Mouse (Mus musculus): ENCODE results near the gene Zfyve9. TPM values are rescaled to one million over a fixed set of nuclear protein-coding genes. Genes with fewer than 3 reads are reported as not detected.

The Zfyve9 gene
- polyA plus RNA-seq (2021): 17.6 TPM

GRCm38 (mm10) chr4:108780057-108780863, at the start of gene Zfyve9:
TSS of gene Zfyve9 (minus strand) at chr4:108780798.
- peak; percentile 92 for ATAC-seq
- no peak for DNase-seq (ENCODE audit: low read depth, low spot score)
- POLR2A ChIA-PET: interaction anchor here (0.6 kb wide), 1 partner anchor 441 kb away, joined by 4 read pairs; no protein-coding TSS in a partner anchor
- TF ChIP-seq CTCF (IDR thresholded peaks at IDR 0.05): peak; percentile 81
- CTCF ChIA-PET: interaction anchor here (1.3 to 1.9 kb wide), 3 partner anchors 13 to 84 kb away, joined by 4 to 5 read pairs (median 4); no protein-coding TSS in a partner anchor
- H3K27me3 ChIP-seq: no peaks in the 10 kb centered on the region
- in situ Hi-C loops (cut with MboI; ENCODE audit: low pct_unique_long_range_greater_than_20kb): no loop called here

GRCm38 (mm10) chr4:108826643-108827042, 46.0 kb upstream of the Zfyve9 start:
- in situ Hi-C loops (cut with MboI; ENCODE audit: low pct_unique_long_range_greater_than_20kb): no loop called here
- no peaks in the 10 kb centered on the region for H3K27me3 ChIP-seq
- no peak for ATAC-seq
- DNase-seq (ENCODE audit: low read depth, low spot score): no peak
- no peak for TF ChIP-seq CTCF (IDR thresholded peaks at IDR 0.05)
- POLR2A ChIA-PET: no interaction called here
- CTCF ChIA-PET: no interaction called here

GRCm38 (mm10) chr4:108826096-108826495, 45.5 kb upstream of the Zfyve9 start:
- TF ChIP-seq CTCF (IDR thresholded peaks at IDR 0.05): no peak
- ChIA-PET POLR2A (no interaction called here), CTCF (no interaction called here)
- no peak for DNase-seq (ENCODE audit: low read depth, low spot score)
- H3K27me3 ChIP-seq: no peaks in the 10 kb centered on the region
- in situ Hi-C loops (cut with MboI; ENCODE audit: low pct_unique_long_range_greater_than_20kb): no loop called here
- ATAC-seq: no peak

GRCm38 (mm10) chr4:108825677-108826076, 45.1 kb upstream of the Zfyve9 start:
- CTCF ChIA-PET: no interaction called here
- TF ChIP-seq CTCF (IDR thresholded peaks at IDR 0.05): no peak
- POLR2A ChIA-PET: no interaction called here
- no peak for DNase-seq (ENCODE audit: low read depth, low spot score)
- in situ Hi-C loops (cut with MboI; ENCODE audit: low pct_unique_long_range_greater_than_20kb): no loop called here
- ATAC-seq: no peak
- H3K27me3 ChIP-seq: no peaks in the 10 kb centered on the region

GRCm38 (mm10) chr4:108811550-108811949, 31.0 kb upstream of the Zfyve9 start:
- no peaks in the 10 kb centered on the region for H3K27me3 ChIP-seq
- TF ChIP-seq CTCF (IDR thresholded peaks at IDR 0.05): no peak
- no peak for ATAC-seq
- ChIA-PET POLR2A (no interaction called here), CTCF (no interaction called here)
- DNase-seq (ENCODE audit: low read depth, low spot score): no peak
- in situ Hi-C loops (cut with MboI; ENCODE audit: low pct_unique_long_range_greater_than_20kb): no loop called here

- H3K27me3 ChIP-seq: no peaks in the 10 kb centered on the region
- ChIA-PET CTCF (no interaction called here), POLR2A (no interaction called here)
- ATAC-seq: no peak
- DNase-seq (ENCODE audit: low read depth, low spot score): no peak
- in situ Hi-C loops (cut with MboI; ENCODE audit: low pct_unique_long_range_greater_than_20kb): no loop called here
- TF ChIP-seq CTCF (IDR thresholded peaks at IDR 0.05): no peak
Measured at GRCm38 (mm10) chr4:108811142-108811541, 30.5 kb upstream of the Zfyve9 start.

GRCm38 (mm10) chr4:108803535-108803934, 22.9 kb upstream of the Zfyve9 start:
- in situ Hi-C loops (cut with MboI; ENCODE audit: low pct_unique_long_range_greater_than_20kb): no loop called here
- DNase-seq (ENCODE audit: low read depth, low spot score) (no peak), ATAC-seq (no peak)
- ChIA-PET POLR2A (interaction anchor here (0.6 kb wide), 1 partner anchor 36 kb away, joined by 3 read pairs; no protein-coding TSS in a partner anchor), CTCF (no interaction called here)
- TF ChIP-seq CTCF (IDR thresholded peaks at IDR 0.05): no peak
- H3K27me3 ChIP-seq: no peaks in the 10 kb centered on the region

- ChIA-PET POLR2A (no interaction called here), CTCF (interaction anchor here (1.1 to 1.6 kb wide), 3 partner anchors 24 to 102 kb away, joined by 3 to 7 read pairs (median 5); no protein-coding TSS in a partner anchor)
- ATAC-seq (no peak), DNase-seq (ENCODE audit: low read depth, low spot score) (no peak)
- in situ Hi-C loops (cut with MboI; ENCODE audit: low pct_unique_long_range_greater_than_20kb): loop anchor here (10.0 kb wide), 1 partner anchor 177 kb away; no protein-coding TSS in a partner anchor
- peak; percentile 47 for TF ChIP-seq CTCF (IDR thresholded peaks at IDR 0.05)
- H3K27me3 ChIP-seq: no peaks in the 10 kb centered on the region
Measured at GRCm38 (mm10) chr4:108798083-108798830, 17.7 kb upstream of the Zfyve9 start.

GRCm38 (mm10) chr4:108796701-108797100, 16.1 kb upstream of the Zfyve9 start:
- ATAC-seq (no peak), DNase-seq (ENCODE audit: low read depth, low spot score) (no peak)
- CTCF ChIA-PET: interaction anchor here (0.6 kb wide), 1 partner anchor 12 kb away, joined by 3 read pairs; no protein-coding TSS in a partner anchor
- no peaks in the 10 kb centered on the region for H3K27me3 ChIP-seq
- in situ Hi-C loops (cut with MboI; ENCODE audit: low pct_unique_long_range_greater_than_20kb): loop anchor here (10.0 kb wide), 1 partner anchor 178 kb away; no protein-coding TSS in a partner anchor
- POLR2A ChIA-PET: interaction anchor here (1.0 kb wide), 1 partner anchor 89 kb away, joined by 3 read pairs; no protein-coding TSS in a partner anchor
- no peak for TF ChIP-seq CTCF (IDR thresholded peaks at IDR 0.05)

- in situ Hi-C loops (cut with MboI; ENCODE audit: low pct_unique_long_range_greater_than_20kb): loop anchor here (10.0 kb wide), 1 partner anchor 181 kb away; no protein-coding TSS in a partner anchor
- ChIA-PET CTCF (interaction anchor here (1.6 kb wide), 1 partner anchor 11 kb away, joined by 3 read pairs; no protein-coding TSS in a partner anchor), POLR2A (interaction anchor here (1.2 kb wide), 1 partner anchor 11 kb away, joined by 5 read pairs; no protein-coding TSS in a partner anchor)
- no peaks in the 10 kb centered on the region for H3K27me3 ChIP-seq
- DNase-seq (ENCODE audit: low read depth, low spot score) (no peak), ATAC-seq (no peak)
- no peak for TF ChIP-seq CTCF (IDR thresholded peaks at IDR 0.05)
Measured at GRCm38 (mm10) chr4:108793941-108794340, 13.3 kb upstream of the Zfyve9 start.
